Mouse (Mus musculus) ES-E14 (cell line): ENCODE measurements around the gene Ppard. TPM values are rescaled to one million over a fixed set of nuclear protein-coding genes. Genes with fewer than 3 reads are reported as not detected.

Source experiments
- DNase-seq: peaks from one replicate; pipeline ENCODE4 v3.0.0-alpha.2; 2013; ENCODE audit warnings: low read depth, low spot score
- H3K27ac ChIP-seq: 2 replicates; pipeline ENCODE4 v1.5.1; 2012; ENCODE audit warnings: low read depth, mild to moderate bottlenecking, low read length, moderate library complexity, mixed read lengths; ENCODE audit not compliant: poor library complexity, insufficient read depth, severe bottlenecking
- H3K36me3 ChIP-seq: 2 replicates; pipeline ENCODE4 v1.6.1; 2012; ENCODE audit warnings: mild to moderate bottlenecking, low read length, moderate library complexity, mixed read lengths; ENCODE audit not compliant: control insufficient read depth, poor library complexity, insufficient read depth, severe bottlenecking
- H3K4me1 ChIP-seq, 2 experiments: fragments of 150-350 bp in 1 of 2; sonication (generic) in 1 of 2; 2 replicates each; pipeline ENCODE4 v1.6.1; 2012; ENCODE audit warnings: low read length in 2 of 2, mild to moderate bottlenecking in 1 of 2, mixed read lengths in 1 of 2; ENCODE audit not compliant: control insufficient read depth in 2 of 2, insufficient read depth in 2 of 2, poor library complexity in 1 of 2
- H3K4me3 ChIP-seq, 2 experiments: fragments of 150-350 bp in 1 of 2; sonication (generic) in 1 of 2; 2 replicates each; pipeline ENCODE4 v1.5.1; 2012; ENCODE audit warnings: low read length in 2 of 2, low read depth in 1 of 2, mild to moderate bottlenecking in 1 of 2, mixed read lengths in 1 of 2; ENCODE audit not compliant: insufficient read depth in 1 of 2, poor library complexity in 1 of 2, severe bottlenecking in 1 of 2
- H3K9ac ChIP-seq: 2 replicates; pipeline ENCODE4 v1.6.1; 2012; ENCODE audit warnings: low read depth, mild to moderate bottlenecking, low read length, mixed read lengths; ENCODE audit not compliant: poor library complexity, insufficient read depth, severe bottlenecking
- H3K9me3 ChIP-seq: fragments of 150-350 bp; sonication (generic); 2 replicates; pipeline ENCODE4 v1.6.1; 2012; ENCODE audit warnings: low read depth, mild to moderate bottlenecking, low read length; ENCODE audit not compliant: control insufficient read depth, insufficient read depth
- CHD2 ChIP-seq: IDR thresholded peaks from 2 replicates; pipeline ENCODE4 v1.6.1; 2014; ENCODE audit warnings: mild to moderate bottlenecking, low read depth, low read length, inconsistent platforms
- HCFC1 ChIP-seq: IDR thresholded peaks from 2 replicates; pipeline ENCODE4 v1.6.1; 2012; ENCODE audit warnings: low read length, inconsistent platforms, borderline replicate concordance; ENCODE audit not compliant: insufficient read depth
- MAFK ChIP-seq: IDR thresholded peaks from 2 replicates; pipeline ENCODE4 v1.6.1; 2014; ENCODE audit warnings: mild to moderate bottlenecking, low read depth, low read length, inconsistent platforms; ENCODE audit not compliant: insufficient read depth
- ZC3H11A ChIP-seq: IDR thresholded peaks from 2 replicates; pipeline ENCODE4 v1.6.1; 2012; ENCODE audit warnings: low read depth, mild to moderate bottlenecking, inconsistent platforms, low read length, borderline replicate concordance
- ZNF384 ChIP-seq: IDR thresholded peaks from 2 replicates; pipeline ENCODE4 v1.6.1; 2012; ENCODE audit warnings: low read depth, low read length, inconsistent platforms
- in situ Hi-C, 2 experiments: fragments of 600-800 bp; cut with MboI; formaldehyde crosslinking; loops; one replicate each; pipeline ENCODE4 v1.15.1; 2025; ENCODE audit warnings: low sequenced_read_pairs in 2 of 2, inconsistent platforms in 1 of 2; ENCODE audit not compliant: unreplicated experiment in 2 of 2
- total RNA-seq: library from RNA; depleted of rRNA; stranded (reverse); fragments of 300-350 nt; gene quantifications from 2 replicates; pipeline ENCODE4 v1.2.3, GENCODE M21; 2012

The Ppard gene
- total RNA-seq, 1 experiment = 6.7 TPM

GRCm38 (mm10) chr17:28279236-28279635, 46.7 kb downstream of the Ppard start:
- TF ChIP-seq ZNF384 (no peak), CHD2 (no peak)
- H3K9ac ChIP-seq = no peak overlapping the region
- no peak overlapping the region for H3K27ac ChIP-seq
- no peak overlapping the region for H3K4me3 ChIP-seq
- H3K9me3 ChIP-seq = no peaks in the 10 kb centered on the region
- in situ Hi-C loops = no loop called here
- H3K4me1 ChIP-seq = peaks cover 3 to 30% of the 10 kb centered on the region in 2 experiments; a peak in 2 of 4 replicates
- no peak for DNase-seq
- H3K36me3 ChIP-seq = no peaks in the 10 kb centered on the region; the same call in 1 of the 2 replicates

- in situ Hi-C loops = no loop called here
- Histone ChIP-seq H3K27ac (no peak overlapping the region), H3K36me3 (no peaks in the 10 kb centered on the region; the same call in 1 of the 2 replicates), H3K9ac (no peak overlapping the region; the same call in 1 of the 2 replicates), H3K4me1 (peaks cover 3 to 30% of the 10 kb centered on the region in 2 experiments; a peak in 2 of 4 replicates), H3K4me3 (no peak overlapping the region), H3K9me3 (no peaks in the 10 kb centered on the region)
- TF ChIP-seq ZC3H11A (no peak), CHD2 (no peak), HCFC1 (no peak), MAFK (no peak), ZNF384 (no peak)
- DNase-seq = no peak
These were observed 47.4 kb downstream of the Ppard start for GRCm38 (mm10) chr17:28279780-28280422.

DNA sequence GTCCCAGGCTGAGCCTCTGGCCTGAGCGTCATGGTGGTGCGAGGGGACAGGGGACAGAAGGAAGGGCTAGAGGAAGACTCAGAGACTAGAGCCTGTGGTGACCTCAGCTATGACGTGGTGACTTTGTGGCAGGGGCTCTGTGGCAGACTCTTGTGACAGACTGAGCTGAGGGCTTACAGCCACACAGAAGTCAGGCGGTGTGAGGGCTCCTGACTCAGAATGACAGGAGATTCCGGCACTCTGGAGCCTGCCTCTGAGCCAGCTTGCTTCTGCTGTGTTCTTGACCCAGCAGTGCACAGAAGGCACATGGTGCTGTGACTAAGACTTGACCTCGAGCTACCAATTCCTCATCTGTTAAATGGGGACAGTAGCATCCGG, 47.9 kb downstream of the Ppard start:
- TF ChIP-seq ZC3H11A (no peak), HCFC1 (no peak), CHD2 (no peak), ZNF384 (no peak), MAFK (no peak)
- Histone ChIP-seq H3K27ac (no peak overlapping the region), H3K9ac (no peak overlapping the region; the same call in 1 of the 2 replicates), H3K4me3 (no peak overlapping the region), H3K9me3 (no peaks in the 10 kb centered on the region), H3K36me3 (no peaks in the 10 kb centered on the region; the same call in 1 of the 2 replicates), H3K4me1 (peaks cover 3 to 30% of the 10 kb centered on the region in 2 experiments; a peak in 2 of 4 replicates)
- in situ Hi-C loops = no loop called here
- DNase-seq = no peak

DNA sequence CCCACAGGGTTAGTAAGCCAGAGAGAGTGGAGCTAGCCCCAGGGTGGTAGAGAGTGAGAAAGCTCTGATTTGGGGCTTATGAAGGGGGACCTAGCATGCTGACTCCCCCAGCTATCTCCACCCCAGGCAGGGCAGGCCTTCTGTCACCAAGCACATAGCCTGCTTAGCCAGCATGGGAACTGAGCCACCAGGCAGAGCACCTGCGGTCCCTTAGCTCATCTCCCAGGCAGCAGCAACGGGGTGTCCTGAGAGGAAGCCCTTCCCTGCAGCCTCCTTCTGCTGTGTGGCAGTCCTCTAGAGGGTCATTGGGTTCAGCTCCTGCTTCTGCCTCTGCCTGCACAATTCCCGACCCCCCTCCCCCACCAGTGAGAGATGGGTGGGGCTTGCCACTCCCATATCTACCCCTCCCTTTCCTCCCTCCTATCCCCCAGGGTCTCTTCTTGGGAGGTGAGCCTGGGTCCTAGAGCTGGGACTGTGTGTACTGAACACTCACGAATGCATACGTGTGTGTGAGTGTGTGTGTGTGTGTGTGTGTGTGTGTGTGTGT, 48.4 kb downstream of the Ppard start:
- TF ChIP-seq ZNF384 (no peak), CHD2 (no peak), ZC3H11A (no peak), MAFK (no peak), HCFC1 (no peak)
- H3K9me3 ChIP-seq = no peaks in the 10 kb centered on the region
- no peak overlapping the region for H3K9ac ChIP-seq
- peaks cover 3 to 30% of the 10 kb centered on the region in 2 experiments; a peak in 2 of 4 replicates for H3K4me1 ChIP-seq
- no peak for DNase-seq
- no peaks in the 10 kb centered on the region; the same call in 1 of the 2 replicates for H3K36me3 ChIP-seq
- in situ Hi-C loops = no loop called here
- H3K4me3 ChIP-seq = no peak overlapping the region
- H3K27ac ChIP-seq = no peak overlapping the region
